Mouse (Mus musculus) layer of hippocampus, adult 6 months (tissue): ENCODE measurements around the gene Olfr401. TPM values are rescaled to one million over a fixed set of nuclear protein-coding genes. Genes with fewer than 3 reads are reported as not detected.

Source experiments
- long read RNA-seq, 2 experiments: library from polyadenylated mRNA; unstranded; transcript quantifications; one replicate each; pipeline ENCODE4 v2.0.0; 2019 to 2020
- polyA plus RNA-seq: library from polyadenylated mRNA; unstranded; fragments of <200 nt; fragmentation: Nextera tagmentation; gene quantifications from 2 replicates; pipeline ENCODE4 v1.2.3, GENCODE M21; 2021

Gene Olfr401
- not detected in 2 replicates for polyA plus RNA-seq
- long read RNA-seq, experiment 1, result 0 reads
- long read RNA-seq, experiment 2, result 0 reads

GRCm38 (mm10) chr11:74113412-74113811 lies at the start of gene Olfr401:
TSS of gene Olfr401 (plus strand) at chr11:74113712.

DNA sequence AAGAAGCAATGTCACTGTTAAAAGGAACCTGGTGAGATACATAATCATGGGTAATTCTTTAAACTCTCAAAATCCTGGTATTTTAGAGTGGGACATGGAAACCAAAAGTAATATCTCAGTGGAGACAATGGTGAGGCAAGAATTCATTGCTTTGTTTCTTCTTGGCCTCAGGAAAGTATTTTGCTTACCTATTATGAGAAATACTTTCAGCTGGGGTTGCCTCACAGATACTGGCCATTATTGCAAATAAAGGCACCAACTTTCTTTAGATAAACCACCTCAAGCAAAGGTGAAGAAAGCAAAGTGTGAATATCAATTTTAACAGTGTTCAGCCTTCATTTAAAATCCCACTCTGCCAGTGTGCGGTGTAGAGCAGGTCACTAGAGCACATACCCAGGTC lies 43.9 kb upstream of the Olfr401 start, which contains the start of gene Zfp616:
Gene Zfp616 (plus strand): TSS at position 301 of the 400 bp plus-strand sequence.

DNA sequence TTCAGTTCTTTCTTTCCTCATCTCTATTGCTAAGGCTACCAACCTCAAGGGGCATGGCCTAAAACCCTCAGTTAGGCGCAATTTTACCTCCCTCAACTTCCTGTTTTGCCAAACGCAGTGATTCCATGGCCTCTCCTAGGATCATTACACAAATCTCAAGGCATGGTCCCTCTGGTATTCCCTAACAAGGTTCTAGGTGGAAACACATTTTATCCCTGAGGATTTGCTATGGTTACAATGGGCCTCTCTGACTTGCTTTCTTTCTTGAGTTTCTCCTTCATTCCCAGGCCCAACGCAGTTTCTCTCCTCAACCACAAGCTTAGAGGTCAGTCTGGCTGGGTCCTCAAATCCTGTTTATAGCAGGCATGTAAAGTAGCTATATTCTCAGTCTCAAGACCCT lies 39.7 kb downstream of the Olfr401 start, which contains the start of gene Olfr402:
Gene Olfr402 (plus strand): TSS at position 301 of the 400 bp plus-strand sequence.

Other genes with a start within 250 kb of the Olfr401 start
- not detected in 2 replicates for gene Olfr394, start 222.9 kb upstream of the Olfr401 start, polyA plus RNA-seq
- not detected in 2 replicates for gene Olfr395, start 204.4 kb upstream of the Olfr401 start, polyA plus RNA-seq
- not detected in 2 replicates for gene Olfr23, start 177.0 kb upstream of the Olfr401 start, polyA plus RNA-seq
- gene Olfr397, start 152.9 kb upstream of the Olfr401 start, polyA plus RNA-seq, result not detected in 2 replicates
- gene Olfr398, start 123.3 kb upstream of the Olfr401 start, polyA plus RNA-seq, result not detected in 2 replicates
- gene Olfr139, start 57.2 kb upstream of the Olfr401 start, polyA plus RNA-seq, result not detected in 2 replicates
- gene Olfr399, start 57.1 kb upstream of the Olfr401 start, polyA plus RNA-seq, result not detected in 2 replicates
- gene Zfp616, start 43.8 kb upstream of the Olfr401 start, polyA plus RNA-seq, result not detected in 2 replicates
- gene Olfr402, start 39.8 kb downstream of the Olfr401 start, polyA plus RNA-seq, result not detected in 2 replicates
- gene Olfr403, start 72.5 kb downstream of the Olfr401 start, polyA plus RNA-seq, result not detected in 2 replicates
- not detected in 2 replicates for gene Olfr43, start 97.7 kb downstream of the Olfr401 start, polyA plus RNA-seq
- gene Olfr406, start 146.1 kb downstream of the Olfr401 start, polyA plus RNA-seq, result not detected in 2 replicates
- not detected in 2 replicates for gene Olfr59, start 170.0 kb downstream of the Olfr401 start, polyA plus RNA-seq
- gene Olfr410, start 224.3 kb downstream of the Olfr401 start, polyA plus RNA-seq, result not detected in 2 replicates
- gene Olfr411, start 238.9 kb downstream of the Olfr401 start, polyA plus RNA-seq, result not detected in 2 replicates
- gene Olfr412, start 248.4 kb downstream of the Olfr401 start, polyA plus RNA-seq, result not detected in 2 replicates